Mouse (Mus musculus): Measurements from ENCODE around the gene Cbarp. TPM values are rescaled to one million over a fixed set of nuclear protein-coding genes. Genes with fewer than 3 reads are reported as not detected.
A peak's percentile ranks its signal among the peaks of the same experiment; 100 is the strongest.

Gene Cbarp
- polyA plus RNA-seq, 1 experiment from 2014 or later, result 5.5 TPM

GRCm38 (mm10) chr10:80180823-80181222, 40.2 kb upstream of the Cbarp start:
- Histone ChIP-seq H3K36me3 (ENCODE audit: insufficient read depth, low read length) (no peaks in the 10 kb centered on the region), H3K4me1 (ENCODE audit: insufficient read depth, low read depth, low read length) (no peaks in the 10 kb centered on the region), H3K27me3 (replicated peaks; ENCODE audit: insufficient read depth, low read length) (peaks cover 4% of the 10 kb centered on the region; the same call in 1 of the 2 replicates), H3K4me2 (replicated peaks; ENCODE audit: low read depth, low read length) (no peak overlapping the region), H3K4me3 (ENCODE audit: low read depth, low read length) (no peak overlapping the region), H3K27ac (ENCODE audit: low read length) (no peak overlapping the region), H3K9me3 (ENCODE audit: low read length) (no peaks in the 10 kb centered on the region), H3K9ac (replicated peaks; ENCODE audit: low read depth) (no peak overlapping the region)
- 39% methylated on average over 5 of the region's 5 CpGs for WGBS
- no peak for DNase-seq (ENCODE audit: low spot score)
- TF ChIP-seq CTCF (IDR thresholded peaks at IDR 0.05) (no peak), EP300 (IDR thresholded peaks at IDR 0.05) (no peak)
- no peak for ATAC-seq

GRCm38 (mm10) chr10:80180288-80180687, 39.7 kb upstream of the Cbarp start:
- Histone ChIP-seq H3K27ac (ENCODE audit: low read length) (no peak overlapping the region), H3K27me3 (replicated peaks; ENCODE audit: insufficient read depth, low read length) (peaks cover 4% of the 10 kb centered on the region; the same call in 1 of the 2 replicates), H3K36me3 (ENCODE audit: insufficient read depth, low read length) (no peaks in the 10 kb centered on the region), H3K9me3 (ENCODE audit: low read length) (no peaks in the 10 kb centered on the region), H3K4me2 (replicated peaks; ENCODE audit: low read depth, low read length) (0 out of 2 replicates have a peak overlapping the region, but pooled peaks have one; percentile 8), H3K9ac (replicated peaks; ENCODE audit: low read depth) (no peak overlapping the region), H3K4me1 (ENCODE audit: insufficient read depth, low read depth, low read length) (no peaks in the 10 kb centered on the region), H3K4me3 (ENCODE audit: low read depth, low read length) (peak overlapping the region; percentile 65)
- ATAC-seq (no peak), DNase-seq (ENCODE audit: low spot score) (no peak)
- 41% methylated on average over 6 of the region's 6 CpGs for WGBS
- TF ChIP-seq CTCF (IDR thresholded peaks at IDR 0.05) (no peak), EP300 (IDR thresholded peaks at IDR 0.05) (no peak)

GRCm38 (mm10) chr10:80179068-80180051, 38.7 kb upstream of the Cbarp start, which contains the start of gene Efna2:
Gene Efna2, plus strand, starts transcription at chr10:80179482.
- TF ChIP-seq CTCF (IDR thresholded peaks at IDR 0.05), result no peak
- no peak for TF ChIP-seq EP300 (IDR thresholded peaks at IDR 0.05)
- DNase-seq (ENCODE audit: low spot score) (peak; percentile 63), ATAC-seq (peak; percentile 51)
- Histone ChIP-seq H3K4me1 (ENCODE audit: insufficient read depth, low read depth, low read length) (no peaks in the 10 kb centered on the region), H3K27me3 (replicated peaks; ENCODE audit: insufficient read depth, low read length) (peaks cover 4% of the 10 kb centered on the region; the same call in 1 of the 2 replicates), H3K9me3 (ENCODE audit: low read length) (no peaks in the 10 kb centered on the region), H3K4me2 (replicated peaks; ENCODE audit: low read depth, low read length) (peak within 1 kb of the TSS; percentile 73), H3K36me3 (ENCODE audit: insufficient read depth, low read length) (no peaks in the 10 kb centered on the region), H3K4me3 (ENCODE audit: low read depth, low read length) (peak within 1 kb of the TSS; percentile 65), H3K9ac (replicated peaks; ENCODE audit: low read depth) (peak within 1 kb of the TSS; percentile 41; the same call in 1 of the 2 replicates), H3K27ac (ENCODE audit: low read length) (no peak within 1 kb of the TSS)
- WGBS, result 1% methylated on average over 65 of the region's 106 CpGs

DNA sequence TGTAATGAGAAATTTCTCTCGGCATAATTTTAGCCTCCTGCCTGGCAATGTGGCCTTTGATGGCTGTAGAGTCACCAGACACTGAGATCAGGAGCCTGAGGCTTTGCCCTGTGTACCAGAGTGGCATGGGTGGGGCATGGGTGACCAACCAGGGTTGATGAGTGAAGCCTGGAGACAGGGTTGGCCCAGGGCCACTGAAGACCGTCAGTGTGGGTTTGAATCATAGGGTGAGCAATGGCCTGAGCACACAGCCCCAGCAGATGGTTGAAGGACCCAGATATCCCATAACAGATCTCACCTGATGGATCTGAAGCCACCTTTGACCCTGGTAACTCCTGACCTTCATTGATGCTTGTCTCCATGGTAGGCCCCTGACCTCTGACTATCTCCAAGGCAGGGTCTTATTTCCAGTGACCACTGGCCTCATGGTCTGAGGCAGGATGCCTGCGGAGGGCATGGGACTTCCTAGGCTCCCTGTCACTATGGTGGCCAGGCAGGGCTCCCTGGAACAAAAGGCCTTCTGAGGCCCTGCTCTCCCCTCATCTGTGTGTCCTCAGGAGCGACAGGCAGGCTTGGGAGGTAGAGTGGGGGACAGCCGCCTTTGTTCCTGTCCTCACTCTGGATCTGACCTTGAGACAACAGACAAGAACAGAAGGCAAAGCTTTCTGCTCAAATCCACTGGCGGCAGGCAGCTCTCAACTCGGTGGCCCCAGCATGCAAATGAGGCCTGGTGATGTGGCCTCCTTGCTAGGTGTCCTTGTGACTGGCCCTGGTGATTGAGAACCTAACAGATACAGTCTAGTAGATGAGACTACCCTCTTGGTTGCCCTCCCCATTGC, 37.0 kb upstream of the Cbarp start:
- ATAC-seq (no peak), DNase-seq (ENCODE audit: low spot score) (no peak)
- no peak overlapping the region for H3K9ac ChIP-seq (replicated peaks; ENCODE audit: low read depth)
- H3K27me3 ChIP-seq (replicated peaks; ENCODE audit: insufficient read depth, low read length), result peaks cover 4% of the 10 kb centered on the region; the same call in 1 of the 2 replicates
- TF ChIP-seq EP300 (IDR thresholded peaks at IDR 0.05), result no peak
- no peak for TF ChIP-seq CTCF (IDR thresholded peaks at IDR 0.05)
- 72% methylated on average over 7 of the region's 7 CpGs for WGBS
- no peak overlapping the region for H3K27ac ChIP-seq (ENCODE audit: low read length)
- no peak overlapping the region for H3K4me3 ChIP-seq (ENCODE audit: low read depth, low read length)
- H3K9me3 ChIP-seq (ENCODE audit: low read length), result no peaks in the 10 kb centered on the region
- no peaks in the 10 kb centered on the region for H3K36me3 ChIP-seq (ENCODE audit: insufficient read depth, low read length)
- H3K4me2 ChIP-seq (replicated peaks; ENCODE audit: low read depth, low read length), result no peak overlapping the region
- no peaks in the 10 kb centered on the region for H3K4me1 ChIP-seq (ENCODE audit: insufficient read depth, low read depth, low read length)

DNA sequence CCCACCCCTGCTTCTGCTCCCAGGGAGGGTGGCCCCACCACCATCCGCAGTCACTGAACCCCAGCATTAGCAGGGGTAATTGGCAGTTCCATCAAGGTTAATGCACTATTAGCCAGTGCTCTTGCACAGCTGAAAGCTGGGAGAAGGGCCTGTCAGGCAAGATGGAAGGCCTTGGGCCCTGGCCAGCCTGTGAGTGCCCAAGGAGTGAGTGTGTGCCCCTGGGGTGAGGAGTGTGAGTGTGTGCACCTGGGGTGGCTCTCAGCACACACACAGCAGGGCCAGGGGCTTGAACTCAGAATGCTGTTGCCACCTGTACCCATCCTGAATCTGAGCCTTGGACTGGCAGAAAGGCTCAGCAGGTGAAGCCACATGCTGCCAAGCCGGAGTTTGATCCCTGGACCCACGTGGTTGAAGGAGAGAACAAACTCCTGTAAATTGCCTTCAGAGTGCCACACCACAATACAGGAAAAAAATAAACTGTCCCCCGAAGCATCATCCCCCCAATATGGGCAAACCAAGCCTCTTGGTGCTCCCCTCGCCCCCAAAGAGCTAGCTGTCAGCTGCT, 35.7 kb upstream of the Cbarp start:
- TF ChIP-seq EP300 (IDR thresholded peaks at IDR 0.05), result no peak
- no peak for TF ChIP-seq CTCF (IDR thresholded peaks at IDR 0.05)
- Histone ChIP-seq H3K4me2 (replicated peaks; ENCODE audit: low read depth, low read length) (no peak overlapping the region), H3K36me3 (ENCODE audit: insufficient read depth, low read length) (peaks cover 3% of the 10 kb centered on the region), H3K4me3 (ENCODE audit: low read depth, low read length) (no peak overlapping the region), H3K9ac (replicated peaks; ENCODE audit: low read depth) (no peak overlapping the region), H3K27ac (ENCODE audit: low read length) (no peak overlapping the region), H3K4me1 (ENCODE audit: insufficient read depth, low read depth, low read length) (peaks cover 5% of the 10 kb centered on the region; the same call in 1 of the 2 replicates), H3K27me3 (replicated peaks; ENCODE audit: insufficient read depth, low read length) (peaks cover 4% of the 10 kb centered on the region; the same call in 1 of the 2 replicates), H3K9me3 (ENCODE audit: low read length) (no peaks in the 10 kb centered on the region)
- DNase-seq (ENCODE audit: low spot score) (no peak), ATAC-seq (no peak)
- 79% methylated on average over 5 of the region's 5 CpGs for WGBS

Measured in lung, postnatal 0 days (tissue).